Mouse (Mus musculus) MEL (cell line): Measurements from ENCODE around the gene Faim2.

Experiments used
- GATA1 ChIP-seq: IDR thresholded peaks from 2 replicates; pipeline ENCODE4 v1.6.1; 2011; ENCODE audit warnings: low read depth, low read length, improper control_type of control experiment
- USF1 ChIP-seq: IDR thresholded peaks from 2 replicates; pipeline ENCODE4 v1.6.1; 2014; ENCODE audit warnings: low read depth, mild to moderate bottlenecking, inconsistent platforms, low read length, improper control_type of control experiment, moderate library complexity
- ZNF384 ChIP-seq: IDR thresholded peaks from 2 replicates; pipeline ENCODE4 v1.6.1; 2012; ENCODE audit warnings: low read depth, mild to moderate bottlenecking, inconsistent platforms, low read length, improper control_type of control experiment

DNA sequence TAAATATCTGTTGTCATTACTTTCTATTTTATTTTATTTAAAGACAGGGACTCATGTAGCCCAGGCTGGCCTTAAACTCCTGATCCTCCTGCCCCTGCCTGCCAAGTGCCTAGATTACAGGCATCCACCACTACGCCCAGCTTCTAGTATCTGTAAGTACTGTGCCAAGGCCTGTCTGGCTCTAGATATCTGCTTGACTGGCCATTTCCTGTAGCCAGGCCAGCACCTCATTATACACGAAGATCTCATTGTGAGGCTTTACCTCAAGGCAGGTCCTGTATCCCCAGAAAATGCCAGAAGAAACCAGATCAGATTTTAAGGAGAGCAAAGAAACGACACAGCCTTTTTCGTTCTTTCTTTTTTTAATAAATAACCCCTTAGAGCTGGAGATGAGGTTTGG, 58.2 kb downstream of the Faim2 start:
- no peak for TF ChIP-seq GATA1
- TF ChIP-seq USF1, result no peak
- TF ChIP-seq ZNF384, result no peak
